Mouse (Mus musculus) cortical plate, adult 2 months (tissue): Measurements from ENCODE around the gene Inpp5f.

ENCODE experiments used
- CTCF ChIP-seq: fragments of 200-500 bp; IDR thresholded peaks from 2 replicates; pipeline ENCODE4 v1.5.1; 2011; ENCODE audit warnings: mild to moderate bottlenecking, control low read depth, low read length; ENCODE audit not compliant: insufficient read depth; ENCODE audit errors: extremely low read depth
- POLR2A ChIP-seq: fragments of 200-500 bp; IDR thresholded peaks from 2 replicates; pipeline ENCODE4 v1.6.1; 2011; ENCODE audit warnings: mild to moderate bottlenecking, low read length, control low read depth; ENCODE audit not compliant: insufficient read depth; ENCODE audit errors: extremely low read depth

GRCm38 (mm10) chr7:128592936-128593241 lies 18.2 kb upstream of the Inpp5f start:
- no peak for TF ChIP-seq POLR2A
- TF ChIP-seq CTCF: no peak
